Mouse (Mus musculus) kidney, adult 18-20 months (tissue): ENCODE data around the gene Tesmin.

ENCODE experiments used
- DNase-seq: peaks from one replicate; pipeline ENCODE4 v3.0.0; 2021

The Tesmin gene

DNA sequence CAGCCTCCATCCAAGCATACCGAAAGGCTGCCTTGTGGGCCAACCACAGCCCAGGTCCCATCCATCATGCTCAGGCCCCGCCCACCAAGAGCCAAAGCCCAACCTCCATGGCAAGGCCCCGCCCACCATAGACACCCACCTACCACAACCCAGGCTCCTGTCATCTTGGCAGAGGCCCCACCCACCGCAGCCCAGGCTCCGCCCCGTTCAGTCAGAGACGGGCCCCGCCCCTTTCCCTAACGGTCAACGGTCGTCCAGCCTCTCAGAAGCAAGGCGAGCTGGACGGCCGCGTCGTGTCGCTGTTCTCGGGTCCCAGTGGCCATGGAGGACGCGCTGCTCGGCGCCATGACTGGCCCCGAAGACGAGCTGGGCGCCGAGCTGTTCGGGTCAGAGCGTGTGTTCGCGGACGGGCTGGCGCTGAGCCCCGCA lies at the start of gene Tesmin:
TSS of gene Tesmin (plus strand) at position 229 of the 429 bp plus-strand sequence.
- peak; percentile 90 for DNase-seq

DNA sequence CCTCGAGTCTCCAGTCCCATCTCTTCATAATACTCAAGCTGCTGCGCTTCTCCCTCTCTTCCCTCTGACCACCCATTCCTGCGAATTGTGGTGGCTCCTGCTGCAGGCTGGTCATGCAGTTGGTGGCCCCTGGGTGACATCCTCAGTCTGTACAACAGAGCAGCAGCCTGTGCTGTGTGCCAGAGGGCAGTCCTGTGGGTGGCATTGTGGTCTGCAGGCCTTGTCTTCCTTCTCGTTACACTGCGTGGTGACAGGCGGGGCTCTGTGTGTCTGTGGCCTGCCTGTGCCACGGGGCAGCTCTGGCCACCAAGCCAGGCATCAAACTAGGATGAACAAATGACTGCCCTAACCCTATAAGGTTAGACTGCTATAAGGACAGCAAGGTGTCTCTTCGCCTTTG lies 49.5 kb upstream of the Tesmin start:
- DNase-seq, result no peak

DNA sequence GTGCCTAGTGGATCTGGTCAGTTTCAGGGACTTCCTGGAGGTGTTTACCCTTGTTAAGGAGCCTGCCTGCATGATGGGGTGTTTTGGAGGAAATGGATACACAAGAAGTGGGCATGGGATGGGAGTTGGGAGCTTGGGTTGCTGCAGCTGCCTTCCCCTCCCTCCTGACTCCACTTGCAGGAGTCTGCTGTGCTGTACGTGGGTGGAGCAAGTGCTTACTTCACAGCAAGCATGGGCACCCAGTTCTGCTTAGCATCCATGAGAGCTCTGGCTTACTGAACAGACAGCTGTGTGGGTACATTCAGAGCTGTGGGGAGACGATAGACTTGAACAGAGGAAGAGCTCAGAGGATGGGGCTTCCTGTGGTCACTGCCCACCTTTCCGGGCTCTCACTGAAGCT lies 47.6 kb upstream of the Tesmin start:
- DNase-seq, result no peak

DNA sequence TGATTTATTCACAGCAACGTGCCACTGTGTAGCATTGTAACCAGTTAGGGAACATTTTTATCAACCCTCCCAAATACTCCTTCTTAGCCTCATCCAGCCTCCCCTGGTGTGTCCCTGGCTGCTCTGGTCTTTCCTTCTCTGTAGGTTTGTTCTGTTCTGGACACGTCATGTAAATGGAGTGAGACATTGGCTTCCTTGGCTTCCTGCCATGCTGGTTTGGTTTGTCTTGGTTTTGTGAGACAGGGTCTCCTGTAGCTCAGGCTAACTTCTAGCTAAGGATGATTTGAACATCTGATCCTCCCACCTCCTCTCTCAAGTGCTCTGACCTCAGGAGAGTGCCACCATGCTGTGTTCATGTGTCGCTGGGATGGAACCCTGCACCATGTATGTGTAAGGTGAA lies 44.7 kb upstream of the Tesmin start:
- DNase-seq, result no peak

DNA sequence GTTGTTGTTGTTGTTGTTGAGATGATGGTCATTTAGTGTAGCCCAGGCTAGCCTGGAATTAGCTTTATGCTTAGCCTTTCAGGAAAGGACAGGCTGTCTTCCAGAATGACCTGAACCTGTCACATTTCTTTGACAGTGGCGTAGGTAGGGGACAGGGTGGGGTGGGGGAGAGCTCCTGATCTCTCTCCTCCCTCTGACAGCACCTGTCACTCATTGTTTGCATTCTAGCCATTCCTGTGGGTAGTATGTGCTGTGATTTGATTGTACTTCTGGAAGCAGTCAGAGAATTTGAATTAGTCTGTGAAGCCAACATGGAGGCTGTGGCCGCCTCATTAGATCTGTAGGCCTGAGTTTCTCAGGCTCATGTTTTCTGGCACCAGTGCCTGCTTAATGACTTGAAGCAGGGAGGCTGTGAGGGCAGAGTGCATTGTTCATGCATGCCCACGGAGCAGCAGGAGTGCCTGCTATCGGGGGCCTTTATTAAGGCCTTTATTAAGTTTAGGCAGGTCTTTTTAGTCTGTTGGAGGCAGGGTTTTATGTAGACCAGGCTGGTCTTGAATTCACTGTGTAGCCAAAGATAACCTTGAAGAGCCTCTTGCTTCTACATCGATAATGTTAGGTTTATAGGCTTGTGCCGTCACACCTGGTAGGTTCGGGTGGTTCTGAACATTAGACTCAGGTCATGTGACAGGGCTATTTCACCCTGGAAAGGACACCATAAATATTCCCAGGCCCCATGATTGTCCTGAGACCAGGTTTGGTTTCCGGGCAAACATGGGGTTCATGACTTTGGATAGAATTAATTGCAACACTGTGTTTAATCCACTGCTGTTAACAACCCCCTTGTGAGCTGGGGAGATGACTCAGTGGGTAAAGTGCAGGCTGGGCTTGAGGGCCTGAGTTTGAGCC lies 43.8 kb upstream of the Tesmin start:
- DNase-seq, result peak; percentile 60

DNA sequence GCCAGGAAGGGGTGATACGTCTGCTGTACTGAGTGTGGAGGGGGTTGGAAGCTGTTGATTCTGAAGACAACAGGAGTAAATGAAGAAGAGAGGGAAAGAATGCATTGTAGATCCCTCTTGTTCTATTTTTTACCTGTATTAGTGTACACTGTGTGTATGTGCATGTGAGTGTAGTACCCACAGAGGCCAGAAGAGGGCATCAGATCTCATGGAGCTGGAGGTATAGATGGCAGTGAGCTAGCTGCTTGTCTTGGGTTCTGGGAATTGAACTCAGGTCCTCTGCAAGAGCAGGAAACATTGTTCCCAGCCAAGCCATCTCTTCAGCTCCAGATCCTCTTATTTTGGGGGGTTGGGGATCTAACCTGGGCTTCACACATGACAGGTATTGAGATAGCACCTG lies 40.9 kb upstream of the Tesmin start:
- no peak for DNase-seq

DNA sequence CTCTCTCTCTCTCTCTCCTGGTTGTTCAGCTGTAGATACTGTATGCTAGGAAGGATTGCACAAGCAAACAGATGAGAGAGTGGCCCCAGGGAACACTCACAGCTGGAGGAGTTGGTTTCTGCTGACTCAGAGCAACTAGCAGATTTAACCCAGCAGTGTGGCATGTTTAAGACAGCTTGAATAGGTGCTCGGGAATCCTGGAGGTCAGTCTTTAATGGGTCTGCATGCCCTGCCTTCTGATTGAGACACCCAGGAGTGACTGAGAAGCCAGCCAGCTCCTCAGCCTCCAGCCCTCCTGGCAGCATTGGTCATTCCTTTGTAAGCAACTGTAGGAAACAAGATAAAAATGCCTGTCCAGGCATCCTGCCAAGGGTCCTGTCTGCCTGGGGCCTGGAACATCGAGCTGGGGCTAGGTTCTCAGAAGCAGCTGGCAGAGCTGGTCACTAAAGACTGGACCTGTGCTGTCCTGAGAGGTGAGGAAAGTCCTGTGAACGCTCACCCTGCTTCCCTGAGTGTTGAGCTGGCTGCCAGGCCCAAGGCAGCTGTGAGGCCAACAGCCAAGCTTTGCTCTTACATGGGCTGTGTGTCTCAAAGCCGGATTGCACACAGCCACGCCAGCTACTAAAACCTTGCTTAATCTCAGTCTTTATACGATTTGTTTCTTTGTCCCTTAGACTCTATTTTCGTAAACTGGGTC lies 35.1 kb upstream of the Tesmin start:
- DNase-seq, result peak; percentile 84

DNA sequence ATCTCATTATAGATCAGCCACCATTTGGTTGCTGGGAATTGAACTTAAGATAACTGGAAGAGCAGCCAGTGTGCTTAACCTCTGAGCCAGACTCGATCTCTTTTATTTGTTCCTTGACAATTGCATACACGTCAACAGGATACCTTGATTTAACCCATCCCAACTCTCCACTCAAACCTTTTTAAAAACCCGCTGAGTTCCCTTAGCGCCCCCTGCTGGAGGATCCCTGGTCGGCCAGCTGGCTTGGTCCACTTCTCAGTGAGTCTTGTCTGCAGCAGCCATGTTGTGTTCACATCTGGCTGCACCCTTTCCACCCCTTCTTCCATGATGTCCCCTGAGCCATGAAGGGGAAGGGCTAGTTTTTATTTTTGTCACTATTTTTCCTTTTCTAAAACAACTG lies 33.6 kb upstream of the Tesmin start:
- DNase-seq, result peak; percentile 51

DNA sequence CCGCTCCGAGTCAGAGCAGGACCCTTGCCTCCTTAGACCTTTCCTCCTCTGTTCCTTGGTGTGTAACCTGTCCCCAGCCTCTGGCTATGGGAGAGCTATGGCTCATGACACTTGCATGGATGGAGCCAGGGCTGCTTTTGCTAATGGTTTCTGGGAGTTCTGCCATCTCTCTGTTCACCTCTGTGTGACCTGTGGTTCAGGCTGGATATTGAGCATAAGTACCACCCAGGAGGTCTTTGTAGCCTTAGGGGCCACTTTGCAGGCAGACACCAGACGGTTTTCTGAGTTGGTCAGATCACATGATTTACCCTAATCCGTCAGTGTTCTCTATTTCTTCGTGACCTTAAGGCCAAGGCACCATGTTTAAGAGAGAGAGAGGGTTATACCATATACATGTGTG lies 32.1 kb upstream of the Tesmin start:
- DNase-seq, result peak; percentile 49

DNA sequence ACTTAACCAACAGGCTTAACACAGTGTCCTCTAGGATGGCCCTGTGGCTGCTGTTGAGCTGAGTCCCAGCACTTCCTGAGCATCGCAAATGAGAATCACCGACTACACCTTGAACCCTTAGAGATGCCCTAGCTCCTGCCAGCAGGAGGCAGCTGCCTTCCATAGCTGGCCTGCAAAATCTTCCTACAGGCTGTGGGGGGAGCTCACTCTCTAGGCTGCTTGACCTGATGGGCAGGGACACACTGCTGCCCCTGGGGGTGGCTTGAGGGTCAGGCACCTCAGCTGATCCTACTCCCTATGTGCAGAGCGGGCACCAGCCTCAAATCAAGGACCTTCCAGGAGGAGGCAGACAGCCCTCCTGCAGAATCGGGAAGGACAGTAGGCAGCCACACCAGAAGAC lies 31.0 kb upstream of the Tesmin start:
- no peak for DNase-seq

DNA sequence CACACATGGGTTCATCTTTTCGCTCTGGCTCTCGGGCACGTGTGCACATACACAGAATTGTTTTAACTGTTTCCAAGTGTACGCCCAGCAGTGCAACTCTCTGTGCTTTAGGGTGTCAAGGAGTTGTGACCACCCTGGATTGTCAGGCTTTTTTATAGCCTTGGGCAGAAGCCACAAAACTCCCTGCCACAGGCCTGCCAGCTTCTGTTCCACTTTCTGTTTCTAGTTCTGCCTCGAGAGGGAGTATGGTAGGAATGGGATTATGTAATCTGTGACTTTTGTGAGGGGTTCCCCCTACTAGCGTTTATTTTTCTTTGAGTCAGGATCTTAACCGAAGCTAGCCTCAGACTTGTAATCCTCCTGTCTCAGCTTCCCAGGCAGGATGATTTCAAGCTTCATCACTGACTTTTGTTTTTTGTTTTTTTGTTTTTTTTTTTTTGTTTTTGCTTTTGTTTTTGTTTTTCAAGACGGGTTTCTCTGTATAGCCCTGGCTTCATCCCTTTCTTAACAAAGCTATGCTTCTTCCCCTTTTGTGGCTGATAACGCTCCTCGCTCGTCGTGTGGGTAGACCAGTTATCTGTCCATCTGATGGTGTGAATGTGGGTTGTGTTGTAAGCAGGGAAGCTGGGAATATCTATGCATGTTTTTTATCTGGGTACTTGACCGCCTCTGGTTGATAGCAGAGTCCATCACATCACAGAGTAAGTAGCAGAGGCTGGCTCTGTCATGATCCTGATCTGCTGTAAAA lies 28.6 kb upstream of the Tesmin start:
- no peak for DNase-seq

DNA sequence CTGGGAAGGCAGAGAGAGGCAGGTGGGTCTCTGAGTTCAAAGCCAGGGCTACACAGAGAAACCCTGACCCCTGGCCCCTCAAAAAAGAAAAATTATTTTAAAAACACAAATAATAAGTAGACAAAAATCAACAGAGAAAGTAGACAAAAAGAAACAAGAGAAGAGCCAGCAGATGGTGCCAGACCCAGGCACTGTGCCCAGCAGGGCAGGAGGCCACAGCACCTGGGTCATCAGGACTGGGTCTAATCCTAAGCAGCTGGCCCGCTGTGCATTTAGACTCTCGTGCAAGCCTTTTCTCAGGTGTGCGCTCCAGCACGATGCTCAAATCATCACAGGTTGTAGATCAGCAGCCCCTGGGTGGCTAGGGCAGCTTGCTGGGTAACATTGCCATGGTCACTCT lies 25.1 kb upstream of the Tesmin start:
- DNase-seq, result no peak

DNA sequence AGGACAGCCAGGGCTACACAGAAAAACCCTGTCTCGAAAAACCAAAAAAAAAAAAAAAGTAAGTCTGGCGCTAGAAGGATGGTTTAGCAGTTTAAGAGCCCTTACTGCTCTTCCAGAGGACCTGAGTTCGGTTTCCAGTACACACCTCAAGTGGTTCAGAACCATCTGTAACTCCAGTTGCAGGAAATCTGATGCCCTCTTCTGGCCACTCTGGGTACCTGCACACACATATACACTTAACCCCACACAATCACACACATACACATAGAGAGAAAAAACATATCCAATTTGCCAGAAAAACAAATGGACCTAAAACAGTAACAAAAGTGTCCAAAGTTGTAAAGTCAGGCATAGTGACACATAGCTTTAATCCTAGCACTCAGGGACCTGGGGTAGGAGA lies 23.6 kb upstream of the Tesmin start:
- no peak for DNase-seq

DNA sequence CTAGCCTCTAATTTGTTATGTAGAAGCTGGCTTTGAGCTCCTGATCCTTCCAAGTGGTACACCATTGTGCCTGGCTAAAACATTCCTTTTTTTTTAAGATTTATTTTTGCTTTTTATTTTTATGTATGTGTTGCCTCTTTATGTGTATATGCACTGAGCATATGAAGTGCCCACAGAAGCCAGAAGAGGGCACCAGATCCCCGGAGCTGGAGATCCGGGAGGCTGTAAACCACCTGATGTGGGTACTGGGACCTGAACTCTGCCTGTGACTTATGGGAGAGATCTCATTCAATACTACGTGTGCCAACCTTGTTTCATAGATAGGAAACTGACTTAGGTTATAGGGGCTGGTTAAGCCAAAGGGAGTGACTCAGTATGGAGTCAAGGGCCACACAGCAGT lies 20.4 kb upstream of the Tesmin start:
- DNase-seq, result no peak

DNA sequence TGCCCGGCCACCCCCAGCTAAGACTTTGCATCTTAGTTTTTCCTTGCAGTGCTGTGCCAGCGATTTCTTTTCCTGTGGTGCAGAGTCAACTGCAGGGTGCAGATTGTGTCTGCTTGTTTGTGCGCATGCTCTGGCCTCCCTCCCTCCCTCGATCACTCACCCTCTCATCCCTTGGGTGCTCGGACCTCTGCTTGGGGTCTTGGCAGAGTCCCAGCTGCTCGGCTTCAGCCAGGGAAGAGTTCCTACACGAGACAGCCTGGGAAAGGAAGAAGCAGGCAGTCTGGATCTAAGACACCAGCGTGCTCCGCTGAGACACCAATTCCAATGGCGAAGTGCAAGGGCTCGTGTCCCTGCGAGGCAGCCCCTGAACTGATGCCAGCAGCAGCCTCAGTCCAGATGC lies 15.3 kb upstream of the Tesmin start:
- DNase-seq, result peak; percentile 45

DNA sequence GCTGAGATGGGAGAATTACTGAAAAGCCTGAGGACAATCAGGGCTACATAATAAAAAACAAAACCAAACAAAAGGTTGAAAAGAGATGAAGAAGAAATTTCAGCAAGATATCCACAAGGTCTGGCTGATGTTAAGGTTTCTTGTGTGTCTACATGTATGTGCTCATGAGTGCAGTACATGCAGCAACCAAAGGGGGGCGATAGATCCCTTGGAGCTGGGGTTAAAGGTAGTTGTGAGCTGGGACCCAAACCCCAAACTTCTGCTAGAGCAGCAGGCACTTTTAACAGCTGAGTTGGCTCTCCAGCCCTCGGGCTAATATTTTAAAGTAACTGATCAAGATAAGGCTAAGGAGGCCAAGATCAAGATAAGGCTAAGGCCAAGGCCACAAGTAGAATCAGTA lies 14.6 kb upstream of the Tesmin start:
- DNase-seq, result no peak

DNA sequence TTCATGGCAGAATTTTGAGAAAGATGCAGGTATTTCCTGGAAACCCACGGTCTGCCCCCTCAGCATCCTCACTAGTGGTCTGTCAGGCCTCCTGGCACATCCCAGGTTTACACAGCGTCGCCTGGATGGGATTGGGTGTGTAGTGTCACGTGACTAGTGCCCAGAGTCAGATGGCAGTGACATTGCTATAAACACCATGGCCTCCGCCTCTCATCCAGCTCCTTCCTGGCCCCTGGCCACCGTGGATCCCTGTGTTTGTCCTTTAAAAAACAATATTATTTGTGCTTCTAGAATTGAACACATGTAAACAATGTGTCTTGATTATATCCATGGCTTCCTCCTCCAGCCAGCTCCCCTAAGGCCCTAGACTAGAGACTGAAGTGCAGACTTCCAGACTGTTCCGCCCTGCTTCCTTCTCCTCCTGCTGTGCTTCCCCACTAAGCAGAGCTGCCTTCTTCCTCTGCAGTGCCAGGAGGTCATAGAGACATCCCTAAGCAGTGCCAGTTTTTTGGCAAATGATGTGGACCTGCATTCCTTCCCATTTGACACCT lies 12.6 kb upstream of the Tesmin start:
- no peak for DNase-seq

DNA sequence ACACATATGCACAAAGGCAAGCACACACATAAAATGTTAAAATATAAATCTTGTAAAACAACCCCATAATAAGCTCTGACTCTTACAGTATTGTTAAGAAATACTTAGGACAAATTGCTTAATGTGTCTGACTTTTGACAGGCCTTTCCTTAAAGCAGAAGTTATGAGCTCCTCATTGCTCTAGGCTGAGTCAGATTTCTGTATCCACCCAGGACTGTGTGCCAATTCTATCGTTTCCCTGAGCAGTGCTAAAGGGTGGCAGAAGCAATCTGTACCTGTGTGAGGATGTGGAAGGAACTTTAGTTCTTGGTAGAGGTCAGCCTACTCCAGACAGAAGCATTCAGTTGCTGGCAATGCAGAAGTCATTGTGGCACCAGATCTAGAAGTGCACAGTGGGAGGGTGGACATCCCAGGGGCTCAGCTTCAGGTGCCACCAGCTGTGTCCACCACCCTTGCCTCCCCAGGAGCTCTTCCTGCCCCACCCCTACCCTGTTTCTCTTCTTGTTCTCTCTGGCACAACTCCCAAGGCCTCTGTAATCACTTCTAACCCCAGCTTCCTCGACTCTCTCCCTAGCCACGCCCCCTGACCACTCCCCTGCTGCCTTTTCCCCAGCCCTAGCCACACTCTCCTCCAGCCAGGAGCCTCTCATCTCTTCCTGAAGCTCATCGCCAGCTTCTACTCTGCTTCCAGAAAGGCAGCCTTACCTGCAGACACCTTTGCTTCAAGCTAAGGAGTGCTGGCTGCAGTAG lies 11.5 kb upstream of the Tesmin start:
- no peak for DNase-seq

DNA sequence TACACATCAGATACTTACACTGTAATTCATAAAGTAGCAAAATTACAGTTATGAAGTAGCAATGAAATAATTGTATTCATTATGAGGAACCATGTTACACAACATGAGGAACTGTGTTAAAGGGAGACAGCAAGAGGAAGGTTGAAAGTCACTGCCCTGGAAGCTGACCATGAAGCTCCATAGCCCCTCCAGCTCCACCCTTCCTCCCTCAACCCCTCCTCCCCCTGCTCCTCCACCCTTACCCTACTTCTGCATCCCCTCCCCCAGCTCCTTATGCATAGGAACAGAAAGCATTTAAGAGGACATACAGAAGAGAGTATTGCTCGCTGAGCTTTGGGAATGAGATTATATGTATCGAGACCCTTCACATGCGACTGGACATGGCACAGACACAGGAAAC lies 10.0 kb upstream of the Tesmin start:
- no peak for DNase-seq

DNA sequence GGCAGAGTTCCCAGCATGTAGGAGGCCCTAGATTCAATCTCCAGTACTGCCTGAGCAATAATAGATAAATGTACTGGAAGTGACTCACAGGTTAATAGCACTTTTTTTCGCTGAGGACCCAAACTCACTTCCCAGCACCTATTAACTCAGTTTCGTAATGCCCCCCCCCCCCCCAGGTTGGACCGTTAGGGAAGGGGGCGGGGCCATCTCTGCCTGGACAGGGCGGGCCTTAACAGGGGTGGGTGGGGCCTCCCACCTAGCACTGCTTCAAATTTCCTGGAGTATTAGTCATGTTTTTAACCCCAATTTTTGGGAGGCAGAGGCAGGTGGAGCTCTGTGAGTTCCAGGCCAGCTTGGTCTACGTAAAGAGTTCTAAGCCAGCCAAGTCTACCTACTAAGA lies 596 bp upstream of the Tesmin start:
- no peak for DNase-seq

DNA sequence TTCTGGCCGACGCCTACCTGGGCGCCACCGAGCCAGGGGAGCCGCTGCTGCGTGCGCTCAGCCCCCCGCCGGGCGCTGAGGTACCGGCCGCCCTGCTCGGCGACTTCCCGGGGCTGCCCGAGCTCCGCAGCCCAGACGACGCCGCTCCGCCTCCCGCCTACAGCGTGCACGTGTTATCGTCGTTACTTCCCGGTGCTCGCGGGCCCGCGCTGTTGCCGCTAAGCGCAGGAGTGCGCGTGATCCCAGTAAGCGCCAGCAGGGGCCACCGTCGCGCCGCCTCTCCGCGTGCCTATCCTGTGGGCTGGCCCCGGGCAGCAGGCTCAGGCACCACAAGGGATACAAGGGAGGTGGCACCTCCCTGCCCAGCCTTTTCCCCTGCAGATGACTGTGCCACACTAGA lies 432 bp downstream of the Tesmin start:
- DNase-seq, result peak; percentile 90

DNA sequence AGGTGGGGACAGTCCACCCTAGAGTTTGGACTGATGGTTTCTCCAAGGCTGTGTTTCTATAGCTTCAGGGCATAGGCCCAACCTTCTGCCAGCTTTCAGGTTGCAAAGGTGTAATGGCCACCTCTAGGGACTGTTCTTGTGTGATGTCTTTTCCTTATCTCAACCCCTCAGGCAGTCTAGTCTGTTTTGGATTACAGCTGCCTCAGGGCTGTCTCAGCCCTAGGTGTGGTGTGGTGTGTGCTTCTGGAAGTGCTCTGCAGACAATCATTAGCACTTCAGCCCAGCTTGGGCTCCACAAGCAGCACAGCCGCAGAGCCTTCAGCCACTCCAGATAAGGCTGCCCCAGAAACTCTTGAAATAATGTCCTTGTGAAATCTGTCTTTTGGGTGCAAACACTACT lies 3.7 kb downstream of the Tesmin start:
- DNase-seq, result no peak

DNA sequence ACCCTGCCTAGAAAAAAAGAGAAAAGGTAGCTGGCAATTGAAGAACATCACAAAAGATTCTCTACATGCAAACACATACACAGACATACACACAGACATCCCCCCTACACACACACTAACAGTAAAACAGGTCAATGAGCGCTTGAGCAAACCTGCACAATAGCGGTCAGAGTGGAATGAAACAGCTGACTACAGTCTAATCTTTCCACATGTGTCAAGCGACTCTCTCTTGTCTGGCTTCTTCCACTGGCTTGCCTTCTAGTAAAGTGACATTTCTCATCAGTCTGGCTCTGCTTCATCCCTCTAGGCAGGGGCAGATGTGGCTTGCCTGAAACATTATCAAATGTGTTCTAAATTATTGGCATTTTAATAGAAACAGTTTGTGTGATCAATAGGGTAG lies 5.6 kb downstream of the Tesmin start:
- DNase-seq, result no peak
